Mouse (Mus musculus): Measurements from ENCODE around the gene Tlr9.

GRCm38 (mm10) chr9:106273276-106273675, 50.9 kb downstream of the Tlr9 start:
- TF ChIP-seq CTCF (IDR thresholded peaks at IDR 0.05; ENCODE audit: low read depth) (no peak), EP300 (optimal IDR thresholded peaks at IDR 0.05) (no peak)

Measured in stomach, postnatal 0 days (tissue).